Mouse (Mus musculus) natural killer cell, adult 2 months (primary cell): ENCODE measurements around the gene Rdh16f1.
"Not testable (repeated sequence)": the region's sequence is repeated elsewhere in the genome, so short reads cannot be mapped to it uniquely, and the experiment has no call there.

ENCODE experiments used
- DNase-seq, 2 experiments: peaks; one replicate each; pipeline ENCODE4 v3.0.0; 2022; ENCODE audit warnings: low spot score in 2 of 2

Gene Rdh16f1

DNA sequence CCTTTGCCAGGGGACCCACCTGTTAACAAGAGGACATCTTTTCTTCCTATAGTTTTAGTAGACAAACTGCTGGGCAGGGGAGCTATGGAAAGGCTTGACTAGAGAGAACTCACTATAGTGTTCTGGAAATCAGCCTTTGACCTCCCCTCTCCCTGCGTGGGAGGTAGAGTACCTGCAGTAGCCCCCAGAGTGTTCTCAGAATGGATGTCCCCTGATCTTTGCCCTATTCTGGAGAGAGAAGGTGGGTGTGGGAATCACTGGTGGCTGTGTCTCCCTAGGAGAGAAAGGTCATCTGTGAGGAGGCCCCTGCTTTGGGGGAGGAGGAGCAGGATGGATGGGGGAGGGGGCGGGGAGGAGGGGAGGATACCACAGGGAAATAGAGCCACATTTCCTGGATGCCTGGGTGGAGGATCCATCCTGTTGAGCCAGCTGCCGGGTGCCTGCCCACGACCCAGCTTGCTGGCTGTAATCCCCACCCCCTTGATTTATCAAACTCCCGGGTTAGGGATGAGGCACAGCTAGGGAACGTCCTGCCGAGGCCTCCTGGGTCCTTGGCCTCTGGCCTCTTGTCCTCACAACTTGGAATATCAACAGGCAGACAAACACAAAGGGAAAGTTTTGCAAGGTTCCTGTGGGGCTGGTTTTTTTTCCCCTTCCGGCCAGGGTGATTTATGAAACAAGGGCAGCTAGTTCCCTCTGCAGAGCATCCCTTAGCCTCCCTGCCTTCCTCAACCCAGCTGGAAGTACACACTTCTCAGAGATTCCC, 10.6 kb upstream of the Rdh16f1 start:
- DNase-seq = no peak

DNA sequence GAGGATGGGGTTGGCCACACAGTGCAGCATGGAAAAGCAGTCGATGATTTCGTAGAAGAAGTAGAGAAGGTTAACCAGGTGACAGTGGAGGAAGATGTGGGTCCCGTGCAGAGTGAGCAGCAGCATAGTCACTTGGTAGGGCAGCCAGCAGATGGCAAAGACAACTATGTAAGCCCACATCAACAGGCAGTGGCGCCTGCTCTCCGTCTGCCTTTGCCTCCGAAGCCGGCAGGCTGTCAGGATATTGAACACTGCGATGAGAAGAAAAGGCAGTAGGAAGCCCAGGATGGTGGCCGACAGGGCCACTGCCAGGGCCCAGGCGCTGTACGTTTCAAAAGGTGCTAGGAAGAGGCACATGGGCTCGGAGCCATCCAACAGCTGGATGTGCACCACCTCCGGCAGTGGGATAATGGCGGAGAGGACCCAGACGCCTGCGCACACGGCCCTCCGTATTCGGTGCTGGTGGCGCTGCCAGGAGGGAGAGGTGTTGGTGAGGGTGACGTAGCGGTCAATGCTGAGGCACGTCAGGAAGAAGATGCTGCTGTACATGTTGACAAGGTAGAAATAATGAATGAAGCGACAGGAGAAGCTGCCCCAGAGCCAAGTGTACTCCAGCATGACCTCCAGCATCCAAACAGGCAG, 9.3 kb upstream of the Rdh16f1 start:
- no peak for DNase-seq

DNA sequence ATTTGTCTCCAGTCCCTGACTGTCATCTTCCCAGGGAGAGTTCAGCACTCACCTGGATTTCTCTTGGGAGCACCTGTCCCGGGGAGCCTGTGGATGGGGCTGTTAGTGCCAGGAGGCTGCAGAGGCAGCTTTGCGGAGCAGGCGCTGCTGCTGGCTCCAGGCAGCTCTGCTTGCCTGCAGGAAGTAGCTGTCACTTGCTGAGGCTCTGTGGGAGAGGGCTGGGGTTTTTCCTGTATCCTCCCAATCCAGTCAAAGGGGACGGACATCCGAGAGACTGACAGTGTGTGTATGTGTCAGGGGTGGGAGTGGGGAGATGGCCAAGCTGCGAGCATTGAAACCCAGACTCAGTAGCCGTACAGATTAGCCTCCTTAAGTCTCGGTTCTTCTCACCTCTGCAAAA, 8.0 kb upstream of the Rdh16f1 start, which contains the start of gene Gpr182:
Gpr182 (minus strand) TSS at position 185 of the 400 bp plus-strand sequence.
- DNase-seq = no peak

GRCm38 (mm10) chr10:127754566-127755166, 4.9 kb upstream of the Rdh16f1 start:
- DNase-seq = no peak

DNA sequence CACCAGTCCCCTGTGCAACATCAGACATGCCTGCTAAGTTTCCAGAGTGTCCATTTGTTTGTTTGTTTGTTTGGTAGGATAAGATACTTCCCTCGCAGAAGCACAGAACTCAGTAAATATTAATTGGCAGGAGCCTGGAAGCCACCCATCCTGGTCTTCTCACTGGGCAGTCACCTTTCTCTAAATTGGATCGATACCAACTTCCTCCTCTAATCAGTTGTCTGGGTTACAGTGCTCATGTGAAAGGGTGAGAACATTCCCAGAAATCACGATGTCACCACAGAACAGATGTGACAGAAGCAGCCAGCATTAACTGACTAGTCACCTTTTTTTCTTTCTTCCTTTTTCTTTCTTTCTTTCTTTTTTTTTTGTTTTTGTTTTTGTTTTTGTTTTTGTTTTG, 4.3 kb upstream of the Rdh16f1 start:
- DNase-seq = no peak

- DNase-seq = no peak
These were observed 3.7 kb upstream of the Rdh16f1 start for GRCm38 (mm10) chr10:127755770-127756468.

GRCm38 (mm10) chr10:127762926-127763325, 3.3 kb downstream of the Rdh16f1 start:
- not testable (repeated sequence) for DNase-seq

DNA sequence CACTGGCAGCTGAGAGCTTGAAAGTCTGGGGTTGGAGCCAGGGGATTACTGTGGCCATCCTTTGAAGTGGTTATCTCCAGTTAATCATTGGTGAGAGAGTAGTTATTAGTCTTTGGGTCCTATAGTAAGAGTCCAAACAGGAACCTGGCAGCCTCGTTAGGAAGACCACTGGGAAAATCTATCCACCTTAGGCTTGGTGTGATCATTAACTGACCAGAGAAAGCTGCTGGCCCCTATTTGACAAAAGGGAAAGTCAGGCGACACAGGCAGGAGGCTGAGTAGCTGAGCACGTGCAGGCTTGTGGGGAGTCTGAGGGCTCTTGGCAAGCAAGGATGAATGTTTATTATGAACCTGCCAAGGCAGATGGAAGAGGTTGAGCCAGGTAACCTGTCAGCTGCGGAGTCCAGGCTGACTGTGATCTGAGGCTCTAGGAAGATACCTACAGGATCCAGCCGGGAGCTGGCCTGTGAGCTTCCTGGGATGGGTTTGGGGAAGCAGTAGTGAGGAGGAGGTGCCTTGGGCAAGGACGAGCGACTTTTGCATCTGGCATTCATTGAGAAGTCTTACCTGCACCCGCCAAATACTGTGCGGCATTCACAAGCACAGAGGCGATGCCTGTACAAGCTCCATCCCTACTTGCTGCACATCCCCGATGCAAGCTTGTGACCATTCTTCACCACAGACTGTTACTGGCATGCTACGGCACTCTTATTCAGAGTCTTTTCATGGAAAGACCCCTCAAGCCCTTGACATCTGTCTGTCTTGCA, 4.5 kb downstream of the Rdh16f1 start:
- DNase-seq = no peak

DNA sequence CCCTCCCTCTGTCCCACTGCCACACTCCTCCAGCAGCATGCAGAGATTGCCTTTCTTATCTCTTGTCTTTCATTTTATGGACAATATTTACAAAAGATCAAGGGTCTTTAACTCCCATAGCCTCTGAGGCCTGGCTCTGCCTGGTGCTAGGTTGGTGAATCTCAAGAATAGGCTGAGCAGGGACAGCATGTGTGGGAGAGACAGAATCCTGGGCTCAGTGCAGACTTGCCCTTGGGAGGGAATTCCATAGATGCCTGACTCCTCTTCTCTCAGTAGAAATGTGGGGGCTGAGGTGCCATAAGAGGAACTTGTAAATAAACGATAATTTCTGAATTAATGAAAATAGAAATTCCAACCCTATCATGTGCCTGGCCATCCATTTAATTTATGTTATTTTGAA, 7.0 kb downstream of the Rdh16f1 start:
- no peak for DNase-seq

- no peak for DNase-seq
These were observed 16.4 kb downstream of the Rdh16f1 start, which contains the start of gene Rdh9 for GRCm38 (mm10) chr10:127776011-127776410. Gene Rdh9 (plus strand): TSS chr10:127776386.

- DNase-seq = not testable (repeated sequence)
These were observed 22.7 kb downstream of the Rdh16f1 start for GRCm38 (mm10) chr10:127782321-127782720.

GRCm38 (mm10) chr10:127785411-127785810, 25.8 kb downstream of the Rdh16f1 start:
- not testable (repeated sequence) for DNase-seq

- DNase-seq = no peak
These were observed 39.7 kb downstream of the Rdh16f1 start for GRCm38 (mm10) chr10:127799295-127799694.

DNA sequence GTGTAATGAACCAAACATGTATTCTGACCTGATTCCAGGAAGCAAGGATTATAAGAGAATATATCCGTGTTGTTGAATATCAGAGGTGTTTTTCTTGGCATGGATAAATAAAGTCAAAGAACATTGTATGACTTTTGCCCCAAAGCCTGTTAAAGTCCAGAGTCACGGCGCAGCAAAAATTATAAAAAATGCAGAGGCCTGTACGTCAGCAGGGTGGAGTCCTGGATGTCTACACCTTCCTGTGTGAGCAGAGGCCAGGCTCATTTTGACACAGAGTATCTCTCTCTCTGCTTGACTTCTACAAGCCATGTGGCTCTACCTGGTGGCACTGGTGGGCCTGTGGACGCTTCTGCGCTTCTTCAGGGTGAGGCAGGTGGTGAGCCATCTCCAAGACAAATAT, 41.3 kb downstream of the Rdh16f1 start, which contains the start of gene Rdh16:
Rdh16 (plus strand) TSS at position 262 of the 400 bp plus-strand sequence.
- no peak for DNase-seq

- no peak for DNase-seq
These were observed 42.0 kb downstream of the Rdh16f1 start for GRCm38 (mm10) chr10:127801612-127802011.

GRCm38 (mm10) chr10:127802236-127802635, 42.6 kb downstream of the Rdh16f1 start:
- DNase-seq = no peak

DNA sequence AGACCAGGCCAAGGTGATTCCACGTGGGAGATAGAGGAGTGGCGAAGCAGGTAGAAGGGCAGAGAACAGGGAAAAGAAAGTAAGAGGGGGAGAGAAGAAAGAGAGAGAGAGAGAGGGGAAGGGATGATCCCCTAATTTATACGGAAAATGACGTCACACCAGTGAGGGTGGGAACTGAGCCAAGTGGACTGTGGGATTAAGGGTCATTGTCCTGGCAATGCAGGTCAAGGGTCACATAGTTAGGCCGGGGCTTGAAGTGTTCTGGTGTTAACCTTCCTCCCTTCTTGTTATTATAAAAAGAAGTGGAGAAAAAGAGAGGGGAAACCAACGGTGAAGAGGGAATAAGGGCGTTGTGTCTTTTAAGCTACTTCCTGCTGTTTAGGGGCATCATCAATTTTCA, 44.8 kb downstream of the Rdh16f1 start:
- DNase-seq = no peak

- no peak for DNase-seq
These were observed 56.3 kb downstream of the Rdh16f1 start for GRCm38 (mm10) chr10:127815888-127816287.

DNA sequence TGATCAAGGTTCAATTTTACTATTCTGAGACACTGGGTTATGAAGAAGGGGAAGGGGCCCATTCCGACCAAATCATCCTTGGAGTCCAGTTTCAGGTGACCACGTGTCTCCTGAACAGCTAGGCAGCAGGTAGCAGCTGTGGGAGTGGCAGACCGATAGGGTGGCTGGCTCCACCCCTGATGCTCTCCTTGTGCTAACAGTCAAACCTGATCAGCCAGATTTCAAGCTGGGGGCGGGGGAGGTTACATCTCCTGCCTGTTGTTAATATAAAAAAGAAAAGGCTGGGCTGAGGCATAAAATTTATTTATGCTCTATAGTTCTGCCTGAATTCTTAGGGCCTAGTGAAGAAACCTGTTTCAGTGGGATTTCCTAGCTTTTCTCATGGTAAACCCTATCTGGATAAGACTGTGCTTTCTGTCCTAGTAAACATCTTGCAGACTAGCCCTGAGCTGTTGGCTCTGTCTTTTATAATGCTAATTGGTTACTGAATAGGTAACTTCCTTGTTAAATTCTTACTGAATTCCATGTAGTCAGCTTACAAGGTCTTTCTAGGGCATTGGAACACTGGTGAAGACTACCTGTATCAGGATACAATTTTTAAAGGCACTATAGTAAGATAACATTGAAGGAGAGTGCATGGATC, 57.8 kb downstream of the Rdh16f1 start:
- DNase-seq = not testable (repeated sequence)

DNA sequence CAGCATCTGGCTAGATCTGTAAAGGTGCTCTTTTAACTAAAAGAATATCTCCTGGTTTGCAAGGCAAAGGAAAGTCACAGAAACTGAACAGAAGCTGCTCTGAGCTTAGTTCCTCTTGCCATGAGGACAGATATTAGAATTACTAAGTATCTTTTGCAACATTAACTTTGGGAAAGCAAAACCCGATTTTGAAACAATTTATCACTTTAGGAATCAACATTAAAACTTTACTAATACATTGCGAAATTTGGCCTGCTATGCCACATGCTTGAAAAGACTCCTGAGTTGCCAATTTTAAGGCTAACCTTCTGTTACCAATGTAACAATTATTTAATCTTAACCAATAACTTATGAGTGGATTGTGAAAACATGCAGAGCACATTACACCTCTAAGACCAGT, 62.2 kb downstream of the Rdh16f1 start:
- DNase-seq = not testable (repeated sequence)

DNA sequence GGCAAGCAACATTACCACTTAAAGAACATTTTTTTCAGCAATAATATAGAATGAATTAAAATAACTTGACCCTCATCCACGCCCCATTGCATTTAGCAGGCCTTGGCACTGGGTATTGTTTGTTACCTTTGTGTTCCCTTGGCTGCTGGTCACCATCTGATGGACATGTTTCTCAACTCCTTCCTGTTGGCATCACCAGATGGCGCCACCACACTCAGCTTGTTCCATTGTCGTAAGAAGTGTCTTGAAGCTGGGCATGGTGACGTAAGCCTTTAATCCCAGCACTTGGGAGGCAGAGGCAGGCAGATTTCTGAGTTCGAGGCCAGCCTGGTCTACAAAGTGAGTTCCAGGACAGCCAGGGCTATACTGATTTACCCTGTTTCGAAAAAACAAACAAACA, 65.8 kb downstream of the Rdh16f1 start:
- DNase-seq = no peak
